Mouse (Mus musculus) spleen, adult 2 months (tissue): ENCODE data around the gene Gtse1. TPM values are rescaled to one million over a fixed set of nuclear protein-coding genes. Genes with fewer than 3 reads are reported as not detected.

Source experiments
- DNase-seq, 2 experiments: peaks; one replicate each; pipeline versions ENCODE4 v3.0.0 to v3.0.0-alpha.2; 2012 to 2021; ENCODE audit warnings: low spot score in 2 of 2, low read depth in 1 of 2
- H3K27ac ChIP-seq: fragments of 200-500 bp; 2 replicates; pipeline ENCODE4 v1.5.1; 2012; ENCODE audit warnings: low read length, inconsistent platforms; ENCODE audit not compliant: insufficient read depth
- H3K27me3 ChIP-seq: fragments of 200-500 bp; 2 replicates; pipeline ENCODE4 v1.6.1; 2012; ENCODE audit warnings: mild to moderate bottlenecking, moderate library complexity, low read length, inconsistent platforms; ENCODE audit not compliant: control insufficient read depth, insufficient read depth
- H3K36me3 ChIP-seq: fragments of 200-500 bp; 2 replicates; pipeline ENCODE4 v1.6.1; 2012; ENCODE audit warnings: mild to moderate bottlenecking, low read length, inconsistent platforms; ENCODE audit not compliant: control insufficient read depth, insufficient read depth
- H3K4me1 ChIP-seq: fragments of 200-500 bp; 2 replicates; pipeline ENCODE4 v1.6.1; 2011; ENCODE audit warnings: inconsistent platforms; ENCODE audit not compliant: control insufficient read depth, insufficient read depth, insufficient read length
- H3K4me3 ChIP-seq: fragments of 200-500 bp; 2 replicates; pipeline ENCODE4 v1.5.1; 2011; ENCODE audit warnings: mild to moderate bottlenecking, inconsistent platforms; ENCODE audit not compliant: insufficient read depth, insufficient read length; ENCODE audit errors: extremely low read depth
- CTCF ChIP-seq: fragments of 200-500 bp; IDR thresholded peaks from 2 replicates; pipeline ENCODE4 v1.5.1; 2011; ENCODE audit warnings: mild to moderate bottlenecking, inconsistent platforms; ENCODE audit not compliant: insufficient read depth, insufficient read length, insufficient replicate concordance; ENCODE audit errors: extremely low read depth
- POLR2A ChIP-seq: fragments of 200-500 bp; IDR thresholded peaks from 2 replicates; pipeline ENCODE4 v1.6.1; 2011; ENCODE audit warnings: low read depth, low read length, inconsistent platforms
- WGBS: fragments of 180-500 bp; shearing (Covaris S2); methylation state at CpG from one replicate; pipeline ENCODE4 v1.1.7; 2018; 5-methylcytosine and 5-hydroxymethylcytosine counted together
- polyA plus RNA-seq: library from polyadenylated mRNA; depleted of rRNA; stranded (reverse); fragments of >200 nt; gene quantifications from 2 replicates; pipeline ENCODE4 v1.2.3, GENCODE M21; 2012

The Gtse1 gene
- polyA plus RNA-seq, 1 experiment = 5.2 TPM

GRCm38 (mm10) chr15:85902505-85902904 is 43.0 kb downstream of the Gtse1 start:
- H3K36me3 ChIP-seq = no peaks in the 10 kb centered on the region; the same call in 1 of the 2 replicates
- WGBS = 77% methylated on average over 10 of the region's 10 CpGs
- TF ChIP-seq CTCF = no peak
- TF ChIP-seq POLR2A = no peak
- H3K27me3 ChIP-seq = no peaks in the 10 kb centered on the region
- H3K4me1 ChIP-seq = no peaks in the 10 kb centered on the region
- H3K27ac ChIP-seq = no peak overlapping the region
- no peak overlapping the region for H3K4me3 ChIP-seq
- no peak for DNase-seq

- no peak overlapping the region for H3K27ac ChIP-seq
- H3K27me3 ChIP-seq = no peaks in the 10 kb centered on the region
- H3K4me3 ChIP-seq = no peak overlapping the region
- no peaks in the 10 kb centered on the region for H3K36me3 ChIP-seq
- WGBS = 69% methylated on average over 8 of the region's 8 CpGs
- H3K4me1 ChIP-seq = no peaks in the 10 kb centered on the region; the same call in 1 of the 2 replicates
- no peak for DNase-seq
- no peak for TF ChIP-seq POLR2A
- TF ChIP-seq CTCF = peak; percentile 12; the same call in 1 of the 2 replicates
Measured at GRCm38 (mm10) chr15:85903826-85904225, 44.3 kb downstream of the Gtse1 start.

GRCm38 (mm10) chr15:85908660-85909491 is 49.3 kb downstream of the Gtse1 start:
- Histone ChIP-seq H3K27me3 (no peaks in the 10 kb centered on the region), H3K4me3 (no peak overlapping the region), H3K4me1 (peaks cover 3% of the 10 kb centered on the region; the same call in 1 of the 2 replicates), H3K36me3 (no peaks in the 10 kb centered on the region), H3K27ac (no peak overlapping the region)
- TF ChIP-seq POLR2A = no peak
- no peak for TF ChIP-seq CTCF
- DNase-seq = no peak
- WGBS = 78% methylated on average over 7 of the region's 7 CpGs

GRCm38 (mm10) chr15:85909492-85909829 is 49.9 kb downstream of the Gtse1 start:
- no peak for DNase-seq
- no peak for TF ChIP-seq CTCF
- TF ChIP-seq POLR2A = no peak
- Histone ChIP-seq H3K4me3 (no peak overlapping the region), H3K27me3 (no peaks in the 10 kb centered on the region), H3K4me1 (peaks cover 3% of the 10 kb centered on the region; the same call in 1 of the 2 replicates), H3K27ac (no peak overlapping the region), H3K36me3 (no peaks in the 10 kb centered on the region)
- 58% methylated on average over 3 of the region's 3 CpGs for WGBS

- peaks cover 3% of the 10 kb centered on the region; the same call in 1 of the 2 replicates for H3K4me1 ChIP-seq
- H3K36me3 ChIP-seq = no peaks in the 10 kb centered on the region
- WGBS = 35% methylated on average over 10 of the region's 10 CpGs
- no peak overlapping the region for H3K4me3 ChIP-seq
- no peaks in the 10 kb centered on the region for H3K27me3 ChIP-seq
- no peak for DNase-seq
- no peak overlapping the region for H3K27ac ChIP-seq
- TF ChIP-seq CTCF (no peak), POLR2A (no peak)
Measured at GRCm38 (mm10) chr15:85909931-85910330, 50.4 kb downstream of the Gtse1 start.

GRCm38 (mm10) chr15:85913605-85914004 is 54.1 kb downstream of the Gtse1 start:
- 51% methylated on average over 2 of the region's 2 CpGs for WGBS

GRCm38 (mm10) chr15:85919191-85919891 is 59.8 kb downstream of the Gtse1 start:
- WGBS = 85% methylated on average over 8 of the region's 8 CpGs
- Histone ChIP-seq H3K36me3 (no peaks in the 10 kb centered on the region), H3K27me3 (no peaks in the 10 kb centered on the region), H3K27ac (no peak overlapping the region), H3K4me1 (no peaks in the 10 kb centered on the region), H3K4me3 (no peak overlapping the region)
- TF ChIP-seq CTCF (no peak), POLR2A (no peak)
- no peak for DNase-seq

More at GRCm38 (mm10) chr15:85913605-85914004, 54.1 kb downstream of the Gtse1 start:
- no peak for TF ChIP-seq POLR2A
- TF ChIP-seq CTCF = peak; percentile 80; the same call in 1 of the 2 replicates
- Histone ChIP-seq H3K27ac (no peak overlapping the region), H3K36me3 (no peaks in the 10 kb centered on the region), H3K4me3 (no peak overlapping the region), H3K4me1 (peaks cover 3% of the 10 kb centered on the region; the same call in 1 of the 2 replicates), H3K27me3 (no peaks in the 10 kb centered on the region)
- DNase-seq = peak; percentile 15 to 53
